Mouse (Mus musculus): ENCODE results near the gene Setx.

GRCm38 (mm10) chr2:29193819-29194546 lies 70.0 kb downstream of the Setx start:
- TF ChIP-seq EP300 (IDR thresholded peaks at IDR 0.05; ENCODE audit: insufficient read depth, low read depth, low read length) (no peak), POLR2A (IDR thresholded peaks at IDR 0.05; ENCODE audit: insufficient read depth, low read length) (no peak), CTCF (IDR thresholded peaks at IDR 0.05; ENCODE audit: low read depth, low read length) (no peak)

Measured in ES-Bruce4 (cell line).